Mouse (Mus musculus) erythroblast, embryonic 14.5 days (primary cell): ENCODE measurements around the gene Smg6.

Experiments
- GATA1 ChIP-seq: IDR thresholded peaks from 2 replicates; pipeline ENCODE4 v1.6.1; 2012; ENCODE audit warnings: low read length, inconsistent platforms, mixed read lengths
- TAL1 ChIP-seq: IDR thresholded peaks from 3 replicates; pipeline ENCODE4 v1.6.1; 2012; ENCODE audit warnings: low read length, inconsistent platforms, mixed read lengths

- TF ChIP-seq GATA1 (no peak), TAL1 (no peak)
These were observed 3.5 kb downstream of the Smg6 start for GRCm38 (mm10) chr11:74929111-74929510.
